25 mouse cellular contexts compared by ENCODE assay signal in genomic region chr11:27799826-27800620, GRCm38 (mm10).
"Had no signal": no experiment of that assay in that cellular context is flagged by ENCODE, and none has a peak within 500 bp of the region (broad histone marks: within the 10 kb centered on the region; RNA-seq: fewer than 3 reads in every experiment).

No protein-coding gene starts in this region.

- H3K4me1 ChIP-seq: heart, embryonic 13.5 days; heart, embryonic 15.5 days; hindbrain, embryonic 13.5 days; hindbrain, embryonic 15.5 days; limb, embryonic 10.5 days; limb, embryonic 12.5 days; liver, embryonic 13.5 days; liver, embryonic 15.5 days had no signal

- ATAC-seq: inflammation-experienced regulatory T-cells, adult 6 months had no signal

- H3K27me3 ChIP-seq: heart, embryonic 13.5 days; heart, embryonic 15.5 days; hindbrain, embryonic 13.5 days; hindbrain, embryonic 15.5 days; limb, embryonic 12.5 days; liver, embryonic 13.5 days; liver, embryonic 15.5 days had no signal

- H3K36me3 ChIP-seq: heart, embryonic 13.5 days; heart, embryonic 15.5 days; hindbrain, embryonic 13.5 days; hindbrain, embryonic 15.5 days; limb, embryonic 10.5 days; limb, embryonic 12.5 days; liver, embryonic 13.5 days; liver, embryonic 15.5 days had no signal

- DNase-seq: gastrocnemius, postnatal 14 days; gastrocnemius, postnatal 36 days; heart, adult 11 months; heart, adult 2 months; heart, postnatal 14 days; heart, postnatal 36 days; kidney, adult 18-20 months; kidney, adult 8-10 months; kidney, postnatal 10 days; kidney, postnatal 25 days; kidney, postnatal 4 days; liver; liver, embryonic 13.5 days had no signal

- H3K9me3 ChIP-seq: heart, embryonic 13.5 days; heart, embryonic 15.5 days; hindbrain, embryonic 13.5 days; hindbrain, embryonic 15.5 days; limb, embryonic 10.5 days; limb, embryonic 12.5 days; liver, embryonic 13.5 days; liver, embryonic 15.5 days had no signal

- H3K4me3 ChIP-seq: heart, adult 2 months; heart, embryonic 13.5 days; heart, embryonic 15.5 days; hindbrain, embryonic 13.5 days; hindbrain, embryonic 15.5 days; layer of hippocampus, adult 2 months; left cerebral cortex, adult 2 months; limb, embryonic 10.5 days; limb, embryonic 12.5 days; liver, embryonic 13.5 days; liver, embryonic 15.5 days had no signal

- H3K27ac ChIP-seq: heart, adult 2 months; heart, embryonic 13.5 days; heart, embryonic 15.5 days; hindbrain, embryonic 13.5 days; hindbrain, embryonic 15.5 days; layer of hippocampus, adult 2 months; left cerebral cortex, adult 2 months; limb, embryonic 10.5 days; limb, embryonic 12.5 days; liver, embryonic 13.5 days; liver, embryonic 15.5 days had no signal

- H3K9ac ChIP-seq: heart, embryonic 13.5 days; heart, embryonic 15.5 days; hindbrain, embryonic 13.5 days; hindbrain, embryonic 15.5 days; limb, embryonic 12.5 days; liver, embryonic 13.5 days; liver, embryonic 15.5 days had no signal

- H3K4me2 ChIP-seq: heart, embryonic 11.5 days; heart, embryonic 13.5 days; heart, embryonic 15.5 days; hindbrain, embryonic 13.5 days; hindbrain, embryonic 15.5 days; limb, embryonic 12.5 days; liver, embryonic 11.5 days; liver, embryonic 13.5 days; liver, embryonic 15.5 days had no signal
